Mouse (Mus musculus) stomach, postnatal 0 days (tissue): ENCODE results near the gene Fut9.

Source experiments
- CTCF ChIP-seq: IDR thresholded peaks from 2 replicates; pipeline ENCODE4 v1.5.1; 2016; ENCODE audit warnings: antibody characterized with exemption, low read depth, mild to moderate bottlenecking, moderate library complexity
- EP300 ChIP-seq: optimal IDR thresholded peaks from 2 replicates; pipeline ENCODE3; 2016; ENCODE audit warnings: antibody characterized with exemption

DNA sequence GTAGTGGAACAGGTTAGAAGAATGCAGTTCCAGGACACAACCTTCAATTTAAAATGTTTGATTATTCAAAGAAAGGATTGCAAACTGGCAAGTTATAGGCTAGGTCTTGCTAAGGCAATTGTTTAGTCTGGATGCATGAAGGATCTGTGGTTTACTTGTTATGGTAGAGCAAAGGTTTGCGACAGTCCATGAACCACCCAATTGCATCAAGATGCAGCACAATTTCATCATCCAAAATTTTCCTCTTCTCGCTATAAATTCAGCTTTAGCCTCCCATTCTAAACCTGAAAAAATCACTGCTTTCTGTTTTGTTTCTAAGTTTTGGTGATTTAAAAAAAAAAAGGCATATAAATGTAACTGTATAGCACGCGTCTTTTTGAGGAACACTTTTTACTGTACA, 14.8 kb downstream of the Fut9 start:
- TF ChIP-seq CTCF (no peak), EP300 (no peak)
